Mouse (Mus musculus): Measurements from ENCODE around the gene Slc35a2. TPM values are rescaled to one million over a fixed set of nuclear protein-coding genes. Genes with fewer than 3 reads are reported as not detected.

The Slc35a2 gene
- total and polyA plus RNA-seq, 3 experiments: 66.7 to 96.0 TPM; not detected in 1

DNA sequence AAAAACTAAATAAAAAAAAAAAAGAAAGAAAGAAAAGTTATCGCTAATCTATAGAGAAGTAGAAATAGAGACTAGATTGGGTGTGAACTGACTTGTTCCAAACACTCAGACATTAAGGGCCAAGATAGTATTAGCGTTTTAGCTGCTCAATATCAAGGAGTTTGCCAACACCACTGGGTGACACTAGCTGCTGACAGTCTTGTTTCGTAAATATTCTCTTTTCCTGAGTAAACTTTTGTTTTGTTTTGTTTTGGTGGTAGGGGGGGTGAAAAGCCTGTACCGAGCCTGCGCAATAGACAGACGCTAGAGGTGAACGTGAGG is 43.0 kb upstream of the Slc35a2 start:
- Histone ChIP-seq H3K27ac (ENCODE audit: control insufficient read depth, low read depth, low read length) (peak overlapping the region; percentile 91), H3K9me3 (replicated peaks; ENCODE audit: insufficient read depth, low read length) (no peaks in the 10 kb centered on the region), H3K79me2 (ENCODE audit: control insufficient read depth, insufficient read depth, low read length, poor library complexity) (peaks cover 38% of the 10 kb centered on the region), H3K9ac (ENCODE audit: control insufficient read depth, low read depth, low read length, poor library complexity, severe bottlenecking) (peak overlapping the region; percentile 71), H3K27me3 (ENCODE audit: control insufficient read depth in 1 of 2, insufficient read depth in 2 of 2, low read length in 2 of 2) (no peaks in the 10 kb centered on the region), H3K4me3 (ENCODE audit: control insufficient read depth in 1 of 2, insufficient read depth in 1 of 2, low read depth in 2 of 2, low read length in 2 of 2) (peak overlapping the region; percentile 52 to 77), H3K36me3 (ENCODE audit: control insufficient read depth in 1 of 2, insufficient read depth in 2 of 2, low read length in 2 of 2) (peaks cover 2 to 44% of the 10 kb centered on the region in 2 experiments; a peak in 2 of 4 replicates), H3K4me1 (ENCODE audit: control insufficient read depth in 1 of 2, insufficient read depth in 2 of 2, low read length in 2 of 2) (peaks cover 12 to 39% of the 10 kb centered on the region in 2 experiments)
- peak; percentile 72 for TF ChIP-seq ZNF384 (IDR thresholded peaks at IDR 0.05; ENCODE audit: low read depth, low read length)
- 0 out of 2 replicates have a peak, but pooled peaks have one; percentile 82 for TF ChIP-seq SIN3A (IDR thresholded peaks at IDR 0.05; ENCODE audit: low read length)
- peak; percentile 25; the same call in 1 of the 2 replicates for TF ChIP-seq RCOR1 (IDR thresholded peaks at IDR 0.05; ENCODE audit: low read depth, low read length)
- TF ChIP-seq ZC3H11A (IDR thresholded peaks at IDR 0.05; ENCODE audit: low read depth, low read length): no peak
- TF ChIP-seq MYB (IDR thresholded peaks at IDR 0.05; ENCODE audit: low read depth, low read length): no peak
- peak in 1 of 2 experiments; percentile 15; a peak in 1 of 4 replicates for TF ChIP-seq EP300 (IDR thresholded peaks at IDR 0.05; ENCODE audit: low read depth in 1 of 2, low read length in 2 of 2)
- TF ChIP-seq HCFC1 (IDR thresholded peaks at IDR 0.05; ENCODE audit: low read depth, low read length): no peak
- no peak for TF ChIP-seq TBP (IDR thresholded peaks at IDR 0.05; ENCODE audit: low read depth, low read length)
- TF ChIP-seq RAD21 (IDR thresholded peaks at IDR 0.05; ENCODE audit: low read depth, low read length): no peak
- TF ChIP-seq NELFE (IDR thresholded peaks at IDR 0.05; ENCODE audit: low read depth, low read length): 0 out of 2 replicates have a peak, but pooled peaks have one; percentile 3
- TF ChIP-seq CHD2 (IDR thresholded peaks at IDR 0.05; ENCODE audit: low read length): no peak
- TF ChIP-seq MXI1 (IDR thresholded peaks at IDR 0.05; ENCODE audit: low read depth, low read length): peak; percentile 57
- TF ChIP-seq NRF1 (IDR thresholded peaks at IDR 0.05; ENCODE audit: insufficient read depth, low read depth, low read length, poor library complexity, severe bottlenecking): peak; percentile 77
- TF ChIP-seq MAZ (IDR thresholded peaks at IDR 0.05; ENCODE audit: low read depth, low read length): peak; percentile 73; the same call in 1 of the 2 replicates
- TF ChIP-seq CTCF (IDR thresholded peaks at IDR 0.05 in 2 of 3, conservative IDR thresholded peaks at IDR 0.05 in 1 of 3; ENCODE audit: control insufficient read depth in 1 of 3, insufficient read depth in 1 of 3, low read depth in 2 of 3, low read length in 3 of 3, poor library complexity in 1 of 3, severe bottlenecking in 1 of 3): no peak
- TF ChIP-seq BHLHE40 (IDR thresholded peaks at IDR 0.05; ENCODE audit: borderline replicate concordance, low read depth, low read length): peak; percentile 64; the same call in 1 of the 2 replicates
- no peak for TF ChIP-seq SMC3 (IDR thresholded peaks at IDR 0.05; ENCODE audit: low read depth, low read length)
- 0 out of 2 replicates have a peak, but pooled peaks have one; percentile 48 for TF ChIP-seq ZMIZ1 (IDR thresholded peaks at IDR 0.05; ENCODE audit: low read depth, low read length)
- no peak for DNase-seq (ENCODE audit: low read depth, low spot score)

DNA sequence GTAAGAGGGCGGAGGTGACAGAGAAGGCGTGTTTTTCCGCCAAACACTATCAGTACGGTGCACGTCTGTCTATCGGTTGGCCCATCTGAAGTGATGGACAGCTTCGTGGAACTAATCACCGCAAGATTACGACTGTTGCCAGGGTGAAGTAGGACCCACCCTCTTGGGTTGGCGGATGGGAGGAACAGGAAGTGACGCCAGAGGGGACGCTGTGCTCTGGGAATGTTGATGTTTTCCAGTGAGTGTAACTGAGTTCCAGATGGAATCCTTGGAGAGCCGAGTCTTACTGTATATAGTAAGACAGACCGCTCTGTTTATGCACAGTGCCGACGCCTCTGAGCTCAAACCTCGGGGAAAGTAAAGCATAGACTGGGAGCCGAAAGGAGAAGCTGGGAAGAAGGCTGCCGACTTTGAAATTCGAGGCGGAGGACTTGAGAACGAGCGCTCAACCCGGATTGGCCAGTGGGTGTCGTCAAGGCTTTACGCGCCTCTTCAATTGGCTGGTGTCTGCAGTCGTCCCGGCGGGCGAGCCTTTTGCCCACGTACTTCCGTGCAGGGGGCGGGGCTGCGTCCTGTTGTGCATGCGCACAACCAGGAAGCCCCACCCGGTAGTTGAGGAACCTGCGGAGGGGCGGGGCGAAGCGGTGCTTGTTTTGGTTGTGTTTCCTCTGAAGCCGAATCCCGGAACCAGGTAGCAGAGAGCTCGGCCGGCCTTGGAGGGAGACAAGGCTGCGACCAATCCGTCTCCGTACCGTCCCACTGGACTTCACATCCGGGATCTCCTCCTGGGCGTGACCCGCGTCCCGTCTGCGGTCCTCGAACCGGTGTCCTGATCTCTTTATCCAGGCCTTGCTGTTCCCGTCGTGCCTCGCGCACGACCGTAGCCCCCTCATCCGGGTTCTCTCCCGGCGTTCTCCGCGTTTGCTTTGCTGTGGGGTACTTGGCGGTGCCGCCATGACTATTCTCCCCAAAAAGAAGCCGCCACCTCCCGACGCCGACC is 42.4 kb upstream of the Slc35a2 start, which contains the start of gene Otud5:
TSS of gene Otud5 (plus strand) at position 202 of the 1,000 bp plus-strand sequence.
- peak within 1 kb of the TSS; percentile 70 to 90 for H3K4me3 ChIP-seq (ENCODE audit: control insufficient read depth in 1 of 2, insufficient read depth in 1 of 2, low read depth in 2 of 2, low read length in 2 of 2)
- H3K79me2 ChIP-seq (ENCODE audit: control insufficient read depth, insufficient read depth, low read length, poor library complexity): peaks cover 45% of the 10 kb centered on the region
- peak; percentile 100 for DNase-seq (ENCODE audit: low read depth, low spot score)
- peak within 1 kb of the TSS; percentile 94 for H3K27ac ChIP-seq (ENCODE audit: control insufficient read depth, low read depth, low read length)
- H3K36me3 ChIP-seq (ENCODE audit: control insufficient read depth in 1 of 2, insufficient read depth in 2 of 2, low read length in 2 of 2): peaks cover 2 to 41% of the 10 kb centered on the region in 2 experiments; a peak in 2 of 4 replicates
- peak within 1 kb of the TSS; percentile 91 for H3K9ac ChIP-seq (ENCODE audit: control insufficient read depth, low read depth, low read length, poor library complexity, severe bottlenecking)
- peaks cover 12 to 33% of the 10 kb centered on the region in 2 experiments for H3K4me1 ChIP-seq (ENCODE audit: control insufficient read depth in 1 of 2, insufficient read depth in 2 of 2, low read length in 2 of 2)
- no peaks in the 10 kb centered on the region for H3K27me3 ChIP-seq (ENCODE audit: control insufficient read depth in 1 of 2, insufficient read depth in 2 of 2, low read length in 2 of 2)
- no peaks in the 10 kb centered on the region for H3K9me3 ChIP-seq (replicated peaks; ENCODE audit: insufficient read depth, low read length)
- TF ChIP-seq SIN3A (IDR thresholded peaks at IDR 0.05; ENCODE audit: low read length) (no peak; the same call in none of the 2 replicates), POLR2A (IDR thresholded peaks at IDR 0.05; ENCODE audit: control insufficient read depth in 1 of 2, insufficient read depth in 1 of 2, low read depth in 1 of 2, low read length in 2 of 2, poor library complexity in 1 of 2) (peak in 1 of 2 experiments; percentile 74; a peak in 2 of 4 replicates), BHLHE40 (IDR thresholded peaks at IDR 0.05; ENCODE audit: borderline replicate concordance, low read depth, low read length) (no peak), MEF2A (IDR thresholded peaks at IDR 0.05; ENCODE audit: extremely low read depth, insufficient replicate concordance, low read depth, low read length, poor library complexity, severe bottlenecking) (no peak), MYB (IDR thresholded peaks at IDR 0.05; ENCODE audit: low read depth, low read length) (no peak), MAZ (IDR thresholded peaks at IDR 0.05; ENCODE audit: low read depth, low read length) (peak; percentile 90; the same call in 1 of the 2 replicates), JUND (IDR thresholded peaks at IDR 0.05; ENCODE audit: low read depth, low read length) (no peak), SMC3 (IDR thresholded peaks at IDR 0.05; ENCODE audit: low read depth, low read length) (no peak), MXI1 (IDR thresholded peaks at IDR 0.05; ENCODE audit: low read depth, low read length) (peak; percentile 67; the same call in 1 of the 2 replicates), GATA1 (IDR thresholded peaks at IDR 0.05; ENCODE audit: low read depth, low read length) (peak; percentile 93), USF2 (IDR thresholded peaks at IDR 0.05; ENCODE audit: borderline replicate concordance in 1 of 2, insufficient read depth in 1 of 2, low read depth in 1 of 2, low read length in 2 of 2) (no peak), TAL1 (IDR thresholded peaks at IDR 0.05; ENCODE audit: low read length) (peak; percentile 61), TBP (IDR thresholded peaks at IDR 0.05; ENCODE audit: low read depth, low read length) (peak; percentile 63; the same call in 1 of the 2 replicates), CTCF (IDR thresholded peaks at IDR 0.05 in 2 of 3, conservative IDR thresholded peaks at IDR 0.05 in 1 of 3; ENCODE audit: control insufficient read depth in 1 of 3, insufficient read depth in 1 of 3, low read depth in 2 of 3, low read length in 3 of 3, poor library complexity in 1 of 3, severe bottlenecking in 1 of 3) (no peak), RCOR1 (IDR thresholded peaks at IDR 0.05; ENCODE audit: low read depth, low read length) (no peak), ZMIZ1 (IDR thresholded peaks at IDR 0.05; ENCODE audit: low read depth, low read length) (no peak; the same call in 1 of the 2 replicates), POLR2AphosphoS5 (IDR thresholded peaks at IDR 0.05; ENCODE audit: borderline replicate concordance, low read depth, low read length) (peak; percentile 67), ZNF384 (IDR thresholded peaks at IDR 0.05; ENCODE audit: low read depth, low read length) (no peak)

Data from MEL (cell line).